Mouse (Mus musculus) heart, postnatal 0 days (tissue): ENCODE data around the gene Itih4.

Experiments used
- CTCF ChIP-seq: IDR thresholded peaks from 2 replicates; pipeline ENCODE4 v1.5.1; 2016; ENCODE audit warnings: antibody characterized with exemption, control low read depth, low read depth
- EP300 ChIP-seq: IDR thresholded peaks from 2 replicates; pipeline ENCODE4 v1.6.1; 2016; ENCODE audit warnings: antibody characterized with exemption, low read depth

- TF ChIP-seq CTCF (no peak), EP300 (no peak)
Observed at GRCm38 (mm10) chr14:30930386-30930785, 44.1 kb downstream of the Itih4 start.
